Comparison of ENCODE assay signal across 12 mouse cellular contexts in genomic region chr5:75070656-75071375, GRCm38 (mm10). TPM values are rescaled to one million over a fixed set of nuclear protein-coding genes. Genes with fewer than 3 reads are reported as not detected.
DNase-seq lines count a peak whose midpoint lies in the region; ATAC-seq lines count a peak whose summit lies in the region.
"Had no signal": no experiment of that assay in that cellular context is flagged by ENCODE, and none has a peak within 500 bp of the region (broad histone marks: within the 10 kb centered on the region; RNA-seq: fewer than 3 reads in every experiment).

No protein-coding gene starts in this region.

- H3K27me3 ChIP-seq in midbrain, embryonic 11.5 days (ENCODE audit: control insufficient read depth, insufficient read depth, low read length), result peaks cover 98% of the 10 kb centered on the region
- H3K27me3 ChIP-seq in midbrain, embryonic 14.5 days (ENCODE audit: control insufficient read depth, insufficient read depth, low read length), result peaks cover 100% of the 10 kb centered on the region
- H3K27me3 ChIP-seq in hindbrain, embryonic 12.5 days, result peaks cover 95% of the 10 kb centered on the region
- H3K27me3 ChIP-seq in neural tube, embryonic 12.5 days (replicated peaks), result peaks cover 90% of the 10 kb centered on the region

- H3K27ac ChIP-seq in midbrain, embryonic 11.5 days (ENCODE audit: low read depth, low read length), result no peak overlapping the region
- H3K27ac ChIP-seq in midbrain, embryonic 14.5 days (replicated peaks; ENCODE audit: low read depth, low read length), result no peak overlapping the region
- no peak overlapping the region for H3K27ac ChIP-seq in hindbrain, embryonic 12.5 days
- no peak overlapping the region for H3K27ac ChIP-seq in neural tube, embryonic 12.5 days
- H3K27ac ChIP-seq: gastrocnemius, adult 2 months; stomach, embryonic 15.5 days had no signal

- peak overlapping the region; percentile 6; the same call in 1 of the 2 replicates for H3K4me2 ChIP-seq in midbrain, embryonic 11.5 days
- no peak overlapping the region for H3K4me2 ChIP-seq in midbrain, embryonic 14.5 days (ENCODE audit: low read length)
- H3K4me2 ChIP-seq in hindbrain, embryonic 12.5 days (replicated peaks), result peak overlapping the region; percentile 37
- peak overlapping the region; percentile 37 for H3K4me2 ChIP-seq in neural tube, embryonic 12.5 days (replicated peaks)
- H3K4me2 ChIP-seq: stomach, embryonic 15.5 days had no signal

- H3K4me1 ChIP-seq in midbrain, embryonic 11.5 days (ENCODE audit: control insufficient read depth, insufficient read depth, low read length), result peaks cover 15% of the 10 kb centered on the region
- H3K4me1 ChIP-seq in midbrain, embryonic 14.5 days (ENCODE audit: control insufficient read depth, insufficient read depth, low read length), result peaks cover 9% of the 10 kb centered on the region; the same call in 1 of the 2 replicates
- H3K4me1 ChIP-seq in hindbrain, embryonic 12.5 days, result peaks cover 31% of the 10 kb centered on the region
- H3K4me1 ChIP-seq in neural tube, embryonic 12.5 days, result peaks cover 65% of the 10 kb centered on the region

- ATAC-seq in midbrain, embryonic 11.5 days (ENCODE audit: low FRiP score), result peak; percentile 22; the same call in 1 of the 2 replicates
- ATAC-seq in midbrain, embryonic 14.5 days (ENCODE audit: low FRiP score, low TSS enrichment), result no peak
- 0 out of 2 replicates have a peak, but pooled peaks have one; percentile 32 for ATAC-seq in hindbrain, embryonic 12.5 days (ENCODE audit: low FRiP score)
- ATAC-seq in neural tube, embryonic 12.5 days (ENCODE audit: low FRiP score, low read depth), result peak; percentile 31; the same call in 1 of the 2 replicates
- no peak for ATAC-seq in inflammation-experienced regulatory T-cells, adult 6 months

- no peak overlapping the region for H3K4me3 ChIP-seq in midbrain, embryonic 11.5 days (ENCODE audit: low read depth, low read length)
- H3K4me3 ChIP-seq in midbrain, embryonic 14.5 days (replicated peaks; ENCODE audit: low read depth, low read length), result no peak overlapping the region
- no peak overlapping the region for H3K4me3 ChIP-seq in hindbrain, embryonic 12.5 days
- H3K4me3 ChIP-seq in neural tube, embryonic 12.5 days, result no peak overlapping the region
- H3K4me3 ChIP-seq: gastrocnemius, adult 2 months; stomach, embryonic 15.5 days had no signal

- no peak overlapping the region for H3K9ac ChIP-seq in midbrain, embryonic 11.5 days (ENCODE audit: low read length)
- no peak overlapping the region for H3K9ac ChIP-seq in midbrain, embryonic 14.5 days (replicated peaks; ENCODE audit: low read length)
- no peak overlapping the region for H3K9ac ChIP-seq in hindbrain, embryonic 12.5 days
- H3K9ac ChIP-seq in neural tube, embryonic 12.5 days, result no peak overlapping the region
- H3K9ac ChIP-seq: stomach, embryonic 15.5 days had no signal

- peaks cover under 1% of the 10 kb centered on the region; the same call in 1 of the 2 replicates for H3K9me3 ChIP-seq in midbrain, embryonic 11.5 days (ENCODE audit: control insufficient read depth, low read length)
- H3K9me3 ChIP-seq in midbrain, embryonic 14.5 days (ENCODE audit: control insufficient read depth, low read length), result peaks cover under 1% of the 10 kb centered on the region; the same call in 1 of the 2 replicates
- H3K9me3 ChIP-seq in hindbrain, embryonic 12.5 days (replicated peaks), result no peaks in the 10 kb centered on the region
- no peaks in the 10 kb centered on the region for H3K9me3 ChIP-seq in neural tube, embryonic 12.5 days
- H3K9me3 ChIP-seq: G1E; stomach, embryonic 15.5 days had no signal

- DNase-seq in midbrain, embryonic 11.5 days (ENCODE audit: low spot score, missing footprints), result peak; percentile 96
- no peak for DNase-seq in midbrain, embryonic 14.5 days
- peak; percentile 62 for DNase-seq in embryo, embryonic 9.5 days (ENCODE audit: extremely low spot score)
- no peak for DNase-seq in cerebellum, postnatal 25 days
- no peak for DNase-seq in cerebellum, postnatal 36 days
- DNase-seq: gastrocnemius, adult 2 months; kidney, adult 8-10 months had no signal

- WGBS in midbrain, embryonic 11.5 days, result under 1% methylated on average over 23 of the region's 23 CpGs
- WGBS in midbrain, embryonic 14.5 days, result under 1% methylated on average over 23 of the region's 23 CpGs
- WGBS in hindbrain, embryonic 12.5 days, result under 1% methylated on average over 23 of the region's 23 CpGs
- under 1% methylated on average over 23 of the region's 23 CpGs for WGBS in neural tube, embryonic 12.5 days

- no peaks in the 10 kb centered on the region for H3K36me3 ChIP-seq in midbrain, embryonic 11.5 days (ENCODE audit: control insufficient read depth, insufficient read depth, low read length)
- no peaks in the 10 kb centered on the region for H3K36me3 ChIP-seq in midbrain, embryonic 14.5 days (ENCODE audit: control insufficient read depth, insufficient read depth, low read length)
- H3K36me3 ChIP-seq in hindbrain, embryonic 12.5 days, result no peaks in the 10 kb centered on the region
- H3K36me3 ChIP-seq in neural tube, embryonic 12.5 days, result no peaks in the 10 kb centered on the region
- H3K36me3 ChIP-seq: G1E; stomach, embryonic 15.5 days had no signal

RNA-seq across cellular contexts. Expression of gene Gsx2, which starts 4.6 kb away (rescaled TPM):
- polyA plus RNA-seq in midbrain, embryonic 11.5 days (2014; fragmentation: Nextera tagmentation; extraction: Ambion mirVana), result 1.1 and 1.8 TPM in 2 replicates
- not detected in 2 replicates for polyA plus RNA-seq in midbrain, embryonic 14.5 days (2014; fragmentation: Nextera tagmentation; extraction: Ambion mirVana)
- 6.1 and 6.8 TPM in 2 replicates for polyA plus RNA-seq in hindbrain, embryonic 12.5 days (2016; fragmentation: Nextera tagmentation; extraction: Ambion mirVana)
- polyA plus RNA-seq in neural tube, embryonic 12.5 days (2016; fragmentation: Nextera tagmentation; extraction: Ambion mirVana), result 9.4 and 12.2 TPM in 2 replicates
- not detected for polyA plus RNA-seq in inflammation-experienced regulatory T-cells, adult 6 months (2017; shearing (Covaris generic))
- polyA plus RNA-seq: G1E; stomach, embryonic 15.5 days had no signal

RNA-seq across cellular contexts. Expression of gene Chic2, which starts 26.2 kb away (rescaled TPM):
- 36.3 and 37.2 TPM in 2 replicates for polyA plus RNA-seq in midbrain, embryonic 11.5 days (2014; fragmentation: Nextera tagmentation; extraction: Ambion mirVana)
- 45.3 and 50.3 TPM in 2 replicates for polyA plus RNA-seq in midbrain, embryonic 14.5 days (2014; fragmentation: Nextera tagmentation; extraction: Ambion mirVana)
- 51.6 and 52.8 TPM in 2 replicates for polyA plus RNA-seq in hindbrain, embryonic 12.5 days (2016; fragmentation: Nextera tagmentation; extraction: Ambion mirVana)
- polyA plus RNA-seq in neural tube, embryonic 12.5 days (2016; fragmentation: Nextera tagmentation; extraction: Ambion mirVana), result 53.6 and 57.4 TPM in 2 replicates
- 10 to 100 TPM in 1 of 3 experiments, 1 to 10 TPM in 2; 5.5 to 11.5 (median 9.3) TPM for polyA plus RNA-seq in inflammation-experienced regulatory T-cells, adult 6 months (2017; shearing (Covaris generic))

Comparison
In these comparisons a context has a peak if more than half of its experiments do, and no peak if none do; other contexts are left out.
1. ATAC-seq: peak in midbrain, embryonic 11.5 days (single experiment), hindbrain, embryonic 12.5 days (single experiment) and neural tube, embryonic 12.5 days (single experiment); none in midbrain, embryonic 14.5 days (single experiment) and inflammation-experienced regulatory T-cells, adult 6 months (single experiment).
2. DNase-seq: peak in midbrain, embryonic 11.5 days (single experiment) and embryo, embryonic 9.5 days (single experiment); none in midbrain, embryonic 14.5 days (single experiment), cerebellum, postnatal 25 days (0 of 2) and cerebellum, postnatal 36 days (0 of 2).